Mouse (Mus musculus) CH12.LX (cell line): Measurements from ENCODE around the gene Gm21190. TPM values are rescaled to one million over a fixed set of nuclear protein-coding genes. Genes with fewer than 3 reads are reported as not detected.
A peak's percentile ranks its signal among the peaks of the same experiment; 100 is the strongest.
"Not testable (repeated sequence)": the region's sequence is repeated elsewhere in the genome, so short reads cannot be mapped to it uniquely, and the experiment has no call there.

ENCODE experiments used
- DNase-seq: peaks from one replicate; pipeline ENCODE4 v3.0.0-alpha.2; 2013; ENCODE audit errors: extremely low read depth
- H3K27ac ChIP-seq: 2 replicates; pipeline ENCODE4 v1.5.1; 2012; ENCODE audit warnings: low read depth, mild to moderate bottlenecking, control low read depth, moderate library complexity; ENCODE audit not compliant: insufficient read depth
- H3K27me3 ChIP-seq: replicated peaks from 2 replicates; pipeline ENCODE3; 2012; ENCODE audit warnings: inconsistent platforms
- H3K36me3 ChIP-seq, 2 experiments: replicated peaks in 1 of 2; 2 replicates each; pipeline versions ENCODE3 to v1.6.1; 2012; ENCODE audit warnings: inconsistent platforms in 1 of 2, low read length in 1 of 2, mild to moderate bottlenecking in 1 of 2, mixed read lengths in 1 of 2, moderate library complexity in 1 of 2; ENCODE audit not compliant: control insufficient read depth in 1 of 2, insufficient read depth in 1 of 2
- H3K4me1 ChIP-seq, 2 experiments: 2 replicates each; pipeline ENCODE4 v1.6.1; 2012; ENCODE audit warnings: inconsistent platforms in 1 of 2, moderate library complexity in 1 of 2; ENCODE audit not compliant: insufficient read depth in 2 of 2, control insufficient read depth in 1 of 2
- H3K4me2 ChIP-seq: 2 replicates; pipeline ENCODE4 v1.6.1; 2012; ENCODE audit warnings: low read depth, mild to moderate bottlenecking, control low read depth; ENCODE audit not compliant: poor library complexity, insufficient read depth, severe bottlenecking
- H3K4me3 ChIP-seq, 3 experiments: fragments of 150-350 bp in 1 of 3; sonication (generic) in 1 of 3; replicated peaks in 1 of 3; 2 replicates each; pipeline versions ENCODE3 to v1.5.1; 2011 to 2012; ENCODE audit warnings: low read depth in 2 of 3, low read length in 2 of 3, mild to moderate bottlenecking in 2 of 3, moderate library complexity in 2 of 3, control low read depth in 1 of 3, improper control_type of control experiment in 1 of 3, inconsistent platforms in 1 of 3, mixed read lengths in 1 of 3; ENCODE audit not compliant: poor library complexity in 1 of 3
- H3K79me2 ChIP-seq: replicated peaks from 2 replicates; pipeline ENCODE4 v1.6.1; 2012; ENCODE audit warnings: mild to moderate bottlenecking, moderate library complexity; ENCODE audit not compliant: control insufficient read depth, poor library complexity, insufficient read depth, severe bottlenecking; ENCODE audit errors: extremely low read depth
- H3K9ac ChIP-seq: 2 replicates; pipeline ENCODE4 v1.6.1; 2012; ENCODE audit warnings: low read depth, mild to moderate bottlenecking, control low read depth, moderate library complexity; ENCODE audit not compliant: insufficient read depth
- H3K9me3 ChIP-seq: replicated peaks from 2 replicates; pipeline ENCODE3; 2012; ENCODE audit warnings: low read length, inconsistent platforms, mixed read lengths
- CTCF ChIP-seq, 2 experiments: IDR thresholded peaks in 1 of 2; conservative IDR thresholded peaks in 1 of 2; 2 replicates each; pipeline ENCODE4 v1.5.1; 2011 to 2012; ENCODE audit warnings: low read depth in 2 of 2, low read length in 2 of 2, improper control_type of control experiment in 1 of 2, inconsistent platforms in 1 of 2, mild to moderate bottlenecking in 1 of 2, moderate library complexity in 1 of 2
- EP300 ChIP-seq: IDR thresholded peaks from 2 replicates; pipeline ENCODE4 v1.6.1; 2011; ENCODE audit warnings: low read length, improper control_type of control experiment
- MEF2A ChIP-seq: IDR thresholded peaks from 2 replicates; pipeline ENCODE4 v1.6.1; 2014; ENCODE audit warnings: low read depth, mild to moderate bottlenecking, inconsistent platforms, low read length, improper control_type of control experiment, borderline replicate concordance
- NELFE ChIP-seq: IDR thresholded peaks from 2 replicates; pipeline ENCODE4 v1.6.1; 2011; ENCODE audit warnings: low read depth, low read length, improper control_type of control experiment
- PAX5 ChIP-seq: IDR thresholded peaks from 2 replicates; pipeline ENCODE4 v1.6.1; 2012; ENCODE audit warnings: low read length, inconsistent platforms, mixed read lengths
- POLR2AphosphoS2 ChIP-seq: IDR thresholded peaks from 2 replicates; pipeline ENCODE4 v1.6.1; 2011; ENCODE audit warnings: low read depth, low read length, improper control_type of control experiment
- RAD21 ChIP-seq: IDR thresholded peaks from 2 replicates; pipeline ENCODE4 v1.6.1; 2011; ENCODE audit warnings: low read depth, mild to moderate bottlenecking, low read length, improper control_type of control experiment, moderate library complexity
- SIN3A ChIP-seq: IDR thresholded peaks from 2 replicates; pipeline ENCODE4 v1.6.1; 2012; ENCODE audit warnings: low read length, improper control_type of control experiment, inconsistent platforms
- UBTF ChIP-seq: IDR thresholded peaks from 2 replicates; pipeline ENCODE4 v1.6.1; 2012; ENCODE audit warnings: low read depth, mild to moderate bottlenecking, inconsistent platforms, low read length, improper control_type of control experiment, moderate library complexity
- USF2 ChIP-seq: conservative IDR thresholded peaks from 2 replicates; pipeline ENCODE4 v1.6.1; 2011; ENCODE audit warnings: low read depth, low read length, improper control_type of control experiment
- ZC3H11A ChIP-seq: IDR thresholded peaks from 2 replicates; pipeline ENCODE4 v1.6.1; 2012; ENCODE audit warnings: low read depth, mild to moderate bottlenecking, inconsistent platforms, low read length, improper control_type of control experiment
- dilution Hi-C: fragments of 300-500 bp; cut with MboI; formaldehyde crosslinking; loops from 2 replicates; pipeline ENCODE4 v1.14.3; 2020; ENCODE audit warnings: low sequenced_read_pairs; ENCODE audit not compliant: extremely low pct_unique_long_range_greater_than_20kb, extremely low pct_ligation_motif_present
- in situ Hi-C: fragments of 300-500 bp; cut with MboI; formaldehyde crosslinking; loops from 3 replicates; pipeline ENCODE4 v1.14.3; 2019; ENCODE audit warnings: low sequenced_read_pairs, low pct_ligation_motif_present, low pct_unique_long_range_greater_than_20kb, mixed read lengths
- polyA plus RNA-seq: library from polyadenylated mRNA; unstranded; fragments of >175 nt; gene quantifications from 2 replicates; pipeline ENCODE4 v1.2.1, GENCODE M21; 2012; ENCODE audit warnings: low read depth; ENCODE audit not compliant: insufficient read length
- total RNA-seq, 2 experiments: library from RNA; depleted of rRNA; stranded (reverse); fragments of 300-350 nt in 1 of 2; fragments of >200 nt in 1 of 2; gene quantifications; 2 replicates each; pipeline ENCODE4 v1.2.3; 2012 to 2014

Gene Gm21190
- total and polyA plus RNA-seq, 3 experiments = not detected

- H3K9me3 ChIP-seq, H3K79me2 ChIP-seq, H3K27ac ChIP-seq, H3K4me2 ChIP-seq, H3K36me3 ChIP-seq, H3K4me1 ChIP-seq, dilution Hi-C loops, H3K9ac ChIP-seq, in situ Hi-C loops, H3K27me3 ChIP-seq, H3K4me3 ChIP-seq: not testable (repeated sequence)
- peak; percentile 53 to 76; a peak in 3 of 4 replicates for TF ChIP-seq CTCF (conservative IDR thresholded peaks at IDR 0.05 in 1 of 2, IDR thresholded peaks at IDR 0.05 in 1 of 2; ENCODE audit: low read depth in 2 of 2, low read length in 2 of 2)
- peak; percentile 31 for DNase-seq
Observed at GRCm38 (mm10) chr5:15508460-15509451, 20.3 kb downstream of the Gm21190 start.

- H3K9ac ChIP-seq, H3K4me2 ChIP-seq, H3K36me3 ChIP-seq, H3K4me3 ChIP-seq, DNase-seq, H3K4me1 ChIP-seq, H3K79me2 ChIP-seq, H3K9me3 ChIP-seq, H3K27ac ChIP-seq, in situ Hi-C loops, H3K27me3 ChIP-seq, dilution Hi-C loops: not testable (repeated sequence)
Observed at GRCm38 (mm10) chr5:15507757-15508459, 21.1 kb downstream of the Gm21190 start.

GRCm38 (mm10) chr5:15507309-15507619 lies 21.8 kb downstream of the Gm21190 start:
- dilution Hi-C loops (no loop called here), in situ Hi-C loops (no loop called here)
- no peaks in the 10 kb centered on the region for H3K27me3 ChIP-seq
- H3K79me2 ChIP-seq = no peaks in the 10 kb centered on the region
- H3K36me3 ChIP-seq = no peaks in the 10 kb centered on the region
- no peak for TF ChIP-seq POLR2AphosphoS2
- TF ChIP-seq EP300 = no peak
- no peak for TF ChIP-seq PAX5
- TF ChIP-seq USF2 = no peak
- TF ChIP-seq NELFE = no peak
- no peak for TF ChIP-seq MEF2A
- no peak for TF ChIP-seq UBTF
- TF ChIP-seq ZC3H11A = no peak
- no peak for TF ChIP-seq CTCF (conservative IDR thresholded peaks at IDR 0.05 in 1 of 2, IDR thresholded peaks at IDR 0.05 in 1 of 2; ENCODE audit: low read depth in 2 of 2, low read length in 2 of 2)
- no peak for TF ChIP-seq SIN3A
- no peak for TF ChIP-seq RAD21
- TF ChIP-seq, all 38 proteins: peak for 0
- Histone ChIP-seq H3K4me1 (no peaks in the 10 kb centered on the region), H3K27ac (no peak overlapping the region), H3K9me3 (no peaks in the 10 kb centered on the region), H3K9ac (no peak overlapping the region), H3K4me2 (no peak overlapping the region), H3K4me3 (no peak overlapping the region)
- DNase-seq = no peak
